Mouse (Mus musculus): Measurements from ENCODE around the gene Shisa3. TPM values are rescaled to one million over a fixed set of nuclear protein-coding genes. Genes with fewer than 3 reads are reported as not detected.

The Shisa3 gene
- polyA plus RNA-seq, 1 experiment from 2014 or later = 8.4 TPM

GRCm38 (mm10) chr5:67628180-67628940 is 20.7 kb downstream of the Shisa3 start:
- DNase-seq (ENCODE audit: low spot score) (no peak), ATAC-seq (replicated peaks; ENCODE audit: insufficient number of reproducible peaks, low FRiP score, low TSS enrichment, low read depth) (no peak)
- Histone ChIP-seq H3K36me3 (replicated peaks; ENCODE audit: control insufficient read depth, insufficient read depth, low read depth, low read length) (no peaks in the 10 kb centered on the region), H3K4me2 (ENCODE audit: low read depth, low read length) (no peak overlapping the region), H3K9ac (replicated peaks; ENCODE audit: low read length) (no peak overlapping the region), H3K27me3 (ENCODE audit: control insufficient read depth, insufficient read depth, low read length) (no peaks in the 10 kb centered on the region), H3K27ac (replicated peaks; ENCODE audit: low read depth, low read length) (no peak overlapping the region), H3K4me1 (ENCODE audit: control insufficient read depth, insufficient read depth, low read length) (no peaks in the 10 kb centered on the region), H3K4me3 (ENCODE audit: low read depth, low read length) (no peak overlapping the region), H3K9me3 (replicated peaks; ENCODE audit: control insufficient read depth, low read length) (no peaks in the 10 kb centered on the region)
- WGBS = 74% methylated on average over 9 of the region's 9 CpGs

DNA sequence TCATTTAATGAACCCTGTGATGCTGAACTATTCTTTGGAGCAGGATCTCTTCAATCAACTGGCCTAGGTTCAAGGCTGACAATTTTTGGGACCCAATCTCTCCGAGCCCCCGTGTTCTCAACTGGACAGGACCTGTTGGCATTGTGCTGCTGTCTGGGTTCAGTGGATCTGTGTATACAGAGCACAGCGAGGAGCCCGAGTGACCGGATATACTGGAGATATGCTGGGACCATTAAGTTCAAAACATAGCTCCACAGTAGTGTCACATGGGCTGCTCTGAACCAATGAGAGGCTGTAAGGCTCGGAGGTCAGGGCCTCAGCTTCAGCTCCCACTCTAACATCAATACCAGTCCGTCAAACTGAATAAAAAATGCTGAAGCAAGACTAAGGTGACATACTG is 21.8 kb downstream of the Shisa3 start:
- Histone ChIP-seq H3K4me3 (ENCODE audit: low read depth, low read length) (no peak overlapping the region), H3K4me2 (ENCODE audit: low read depth, low read length) (no peak overlapping the region), H3K36me3 (replicated peaks; ENCODE audit: control insufficient read depth, insufficient read depth, low read depth, low read length) (no peaks in the 10 kb centered on the region), H3K27ac (replicated peaks; ENCODE audit: low read depth, low read length) (no peak overlapping the region), H3K9me3 (replicated peaks; ENCODE audit: control insufficient read depth, low read length) (no peaks in the 10 kb centered on the region), H3K27me3 (ENCODE audit: control insufficient read depth, insufficient read depth, low read length) (no peaks in the 10 kb centered on the region), H3K4me1 (ENCODE audit: control insufficient read depth, insufficient read depth, low read length) (no peaks in the 10 kb centered on the region; the same call in 1 of the 2 replicates), H3K9ac (replicated peaks; ENCODE audit: low read length) (no peak overlapping the region)
- ATAC-seq (replicated peaks; ENCODE audit: insufficient number of reproducible peaks, low FRiP score, low TSS enrichment, low read depth) (no peak), DNase-seq (ENCODE audit: low spot score) (no peak)
- 80% methylated on average over 7 of the region's 7 CpGs for WGBS

DNA sequence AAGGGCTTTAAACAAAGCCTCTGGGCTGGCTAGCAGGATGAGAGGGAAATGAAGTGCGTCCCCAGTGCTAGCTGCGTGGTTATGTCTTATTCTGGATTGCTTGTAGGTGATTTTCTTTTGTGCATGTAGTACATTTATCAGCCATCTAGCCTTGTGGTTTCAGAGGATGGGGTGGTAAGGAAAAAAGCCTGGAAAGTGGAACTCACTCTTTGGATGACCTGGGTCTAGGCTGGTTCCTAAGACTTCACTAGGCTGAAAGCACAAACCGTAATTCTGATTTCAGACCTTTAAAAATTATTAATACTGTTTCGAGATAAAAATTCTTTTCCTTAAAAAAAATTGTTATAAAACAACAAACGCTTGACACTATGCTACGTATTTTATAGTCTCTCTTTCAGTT is 22.2 kb downstream of the Shisa3 start:
- 92% methylated on average over 6 of the region's 6 CpGs for WGBS
- ATAC-seq (replicated peaks; ENCODE audit: insufficient number of reproducible peaks, low FRiP score, low TSS enrichment, low read depth) = no peak
- H3K9ac ChIP-seq (replicated peaks; ENCODE audit: low read length) = no peak overlapping the region

DNA sequence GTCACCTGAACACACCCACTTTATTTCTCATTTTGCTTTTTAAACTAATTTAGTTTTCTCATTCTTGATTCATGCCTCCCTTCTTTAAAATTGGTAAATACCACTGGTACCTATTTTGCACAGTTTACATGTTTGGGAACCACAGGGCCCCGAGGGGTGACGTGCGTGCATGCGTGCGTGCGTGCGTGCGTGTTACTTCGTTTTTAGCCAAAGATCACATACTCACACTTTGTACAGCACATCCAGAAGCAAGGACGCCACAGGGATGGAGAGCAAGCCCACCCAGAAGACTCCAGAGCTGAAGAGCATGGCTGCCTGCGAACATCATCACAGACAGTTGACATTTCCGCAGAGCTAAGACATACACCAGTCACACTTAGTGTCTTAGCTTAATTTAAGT is 23.6 kb downstream of the Shisa3 start:
- Histone ChIP-seq H3K4me3 (ENCODE audit: low read depth, low read length) (no peak overlapping the region), H3K9me3 (replicated peaks; ENCODE audit: control insufficient read depth, low read length) (no peaks in the 10 kb centered on the region), H3K36me3 (replicated peaks; ENCODE audit: control insufficient read depth, insufficient read depth, low read depth, low read length) (no peaks in the 10 kb centered on the region), H3K4me2 (ENCODE audit: low read depth, low read length) (no peak overlapping the region), H3K27ac (replicated peaks; ENCODE audit: low read depth, low read length) (no peak overlapping the region), H3K4me1 (ENCODE audit: control insufficient read depth, insufficient read depth, low read length) (no peaks in the 10 kb centered on the region; the same call in 1 of the 2 replicates), H3K9ac (replicated peaks; ENCODE audit: low read length) (no peak overlapping the region), H3K27me3 (ENCODE audit: control insufficient read depth, insufficient read depth, low read length) (no peaks in the 10 kb centered on the region)
- DNase-seq (ENCODE audit: low spot score) = no peak
- ATAC-seq (replicated peaks; ENCODE audit: insufficient number of reproducible peaks, low FRiP score, low TSS enrichment, low read depth) = no peak
- 93% methylated on average over 12 of the region's 12 CpGs for WGBS

More for the DNA sequence above, 22.2 kb downstream of the Shisa3 start:
- no peaks in the 10 kb centered on the region; the same call in 1 of the 2 replicates for H3K4me1 ChIP-seq (ENCODE audit: control insufficient read depth, insufficient read depth, low read length)
- H3K4me2 ChIP-seq (ENCODE audit: low read depth, low read length) = no peak overlapping the region
- no peak overlapping the region for H3K27ac ChIP-seq (replicated peaks; ENCODE audit: low read depth, low read length)
- H3K4me3 ChIP-seq (ENCODE audit: low read depth, low read length) = no peak overlapping the region
- H3K27me3 ChIP-seq (ENCODE audit: control insufficient read depth, insufficient read depth, low read length) = no peaks in the 10 kb centered on the region
- no peaks in the 10 kb centered on the region for H3K9me3 ChIP-seq (replicated peaks; ENCODE audit: control insufficient read depth, low read length)
- peak; percentile 31 for DNase-seq (ENCODE audit: low spot score)
- no peaks in the 10 kb centered on the region for H3K36me3 ChIP-seq (replicated peaks; ENCODE audit: control insufficient read depth, insufficient read depth, low read depth, low read length)

DNA sequence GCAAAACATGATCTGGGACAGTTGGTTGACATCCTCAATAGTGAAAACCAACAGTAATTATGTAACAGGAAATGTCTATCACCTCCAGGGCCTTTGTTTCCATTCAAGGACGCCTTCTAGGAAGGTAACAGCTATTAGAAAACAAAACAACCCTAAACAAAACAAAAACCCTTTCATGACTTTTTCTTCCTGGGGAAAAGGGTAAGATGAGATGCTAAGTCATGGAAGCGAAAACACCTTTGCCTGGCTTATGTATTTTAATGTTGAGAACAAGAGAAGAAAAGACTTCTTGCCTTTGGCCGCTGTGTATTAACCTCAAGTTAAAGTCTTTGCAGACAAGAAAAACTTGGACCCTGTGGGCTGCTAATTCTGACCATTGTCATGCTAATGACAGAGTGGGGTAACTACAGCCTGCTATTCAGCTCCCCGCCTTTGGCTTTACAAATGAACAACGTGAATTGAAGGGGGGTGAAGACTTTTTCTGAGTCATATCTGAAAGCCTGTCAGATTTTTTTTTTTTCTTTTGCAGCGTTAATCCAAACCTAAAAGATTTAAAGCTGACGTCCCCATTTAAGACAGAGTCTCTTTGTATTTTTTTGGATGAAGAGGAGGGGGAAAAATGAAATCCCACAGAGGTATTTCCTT is 25.6 kb downstream of the Shisa3 start:
- Histone ChIP-seq H3K9me3 (replicated peaks; ENCODE audit: control insufficient read depth, low read length) (no peaks in the 10 kb centered on the region), H3K9ac (replicated peaks; ENCODE audit: low read length) (no peak overlapping the region), H3K27me3 (ENCODE audit: control insufficient read depth, insufficient read depth, low read length) (no peaks in the 10 kb centered on the region), H3K4me3 (ENCODE audit: low read depth, low read length) (no peak overlapping the region), H3K4me2 (ENCODE audit: low read depth, low read length) (no peak overlapping the region), H3K36me3 (replicated peaks; ENCODE audit: control insufficient read depth, insufficient read depth, low read depth, low read length) (no peaks in the 10 kb centered on the region), H3K4me1 (ENCODE audit: control insufficient read depth, insufficient read depth, low read length) (no peaks in the 10 kb centered on the region; the same call in 1 of the 2 replicates), H3K27ac (replicated peaks; ENCODE audit: low read depth, low read length) (no peak overlapping the region)
- ATAC-seq (replicated peaks; ENCODE audit: insufficient number of reproducible peaks, low FRiP score, low TSS enrichment, low read depth) (no peak), DNase-seq (ENCODE audit: low spot score) (no peak)
- 13% methylated on average over 7 of the region's 7 CpGs for WGBS

GRCm38 (mm10) chr5:67633831-67634268 is 26.2 kb downstream of the Shisa3 start:
- ATAC-seq (replicated peaks; ENCODE audit: insufficient number of reproducible peaks, low FRiP score, low TSS enrichment, low read depth) = 0 out of 2 replicates have a peak, but pooled peaks have one; percentile 39
- Histone ChIP-seq H3K9me3 (replicated peaks; ENCODE audit: control insufficient read depth, low read length) (no peaks in the 10 kb centered on the region), H3K27ac (replicated peaks; ENCODE audit: low read depth, low read length) (no peak overlapping the region), H3K27me3 (ENCODE audit: control insufficient read depth, insufficient read depth, low read length) (no peaks in the 10 kb centered on the region), H3K4me1 (ENCODE audit: control insufficient read depth, insufficient read depth, low read length) (no peaks in the 10 kb centered on the region; the same call in 1 of the 2 replicates), H3K36me3 (replicated peaks; ENCODE audit: control insufficient read depth, insufficient read depth, low read depth, low read length) (no peaks in the 10 kb centered on the region), H3K4me2 (ENCODE audit: low read depth, low read length) (no peak overlapping the region), H3K9ac (replicated peaks; ENCODE audit: low read length) (peak overlapping the region; percentile 11; the same call in 1 of the 2 replicates), H3K4me3 (ENCODE audit: low read depth, low read length) (no peak overlapping the region)
- WGBS = 11% methylated on average over 10 of the region's 10 CpGs
- peak; percentile 40 for DNase-seq (ENCODE audit: low spot score)

DNA sequence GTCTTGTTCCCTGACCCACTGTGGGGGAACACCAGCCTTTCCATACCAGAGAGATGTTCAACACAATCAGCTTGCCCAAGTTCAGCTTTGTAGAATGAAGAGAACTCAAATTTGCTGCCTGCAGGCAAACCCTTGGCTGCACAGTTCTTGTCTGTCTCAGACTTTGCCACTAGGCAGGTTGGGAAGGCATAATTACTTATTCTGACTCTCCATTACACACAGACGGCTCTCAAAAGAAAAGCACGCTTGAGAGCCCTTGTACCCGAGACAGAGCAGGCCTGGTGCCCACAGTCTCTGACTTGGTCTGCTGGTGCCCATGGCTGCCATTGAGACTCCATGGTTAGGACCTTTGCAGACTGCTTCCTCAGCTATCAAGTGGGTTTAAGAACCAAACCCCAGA is 26.7 kb downstream of the Shisa3 start:
- ATAC-seq (replicated peaks; ENCODE audit: insufficient number of reproducible peaks, low FRiP score, low TSS enrichment, low read depth) (0 out of 2 replicates have a peak, but pooled peaks have one; percentile 32), DNase-seq (ENCODE audit: low spot score) (no peak)
- H3K9me3 ChIP-seq (replicated peaks; ENCODE audit: control insufficient read depth, low read length) = no peaks in the 10 kb centered on the region
- H3K4me2 ChIP-seq (ENCODE audit: low read depth, low read length) = no peak overlapping the region
- no peaks in the 10 kb centered on the region for H3K27me3 ChIP-seq (ENCODE audit: control insufficient read depth, insufficient read depth, low read length)
- H3K4me3 ChIP-seq (ENCODE audit: low read depth, low read length) = no peak overlapping the region
- no peaks in the 10 kb centered on the region for H3K36me3 ChIP-seq (replicated peaks; ENCODE audit: control insufficient read depth, insufficient read depth, low read depth, low read length)
- H3K9ac ChIP-seq (replicated peaks; ENCODE audit: low read length) = no peak overlapping the region
- H3K27ac ChIP-seq (replicated peaks; ENCODE audit: low read depth, low read length) = no peak overlapping the region
- H3K4me1 ChIP-seq (ENCODE audit: control insufficient read depth, insufficient read depth, low read length) = no peaks in the 10 kb centered on the region; the same call in 1 of the 2 replicates
- 38% methylated on average over 3 of the region's 3 CpGs for WGBS
